Mouse (Mus musculus) midbrain, embryonic 10.5 days (tissue): ENCODE results near the gene Setd2. TPM values are rescaled to one million over a fixed set of nuclear protein-coding genes. Genes with fewer than 3 reads are reported as not detected.

Experiments
- DNase-seq: peaks from one replicate; pipeline ENCODE4 v3.0.0-alpha.2; 2017; ENCODE audit warnings: low spot score
- H3K27ac ChIP-seq: fragments of 300-500 bp; sonication (generic); replicated peaks from 2 replicates; pipeline ENCODE4 v1.5.1; 2016; ENCODE audit warnings: mild to moderate bottlenecking
- H3K27me3 ChIP-seq: fragments of 300-500 bp; sonication (generic); 2 replicates; pipeline ENCODE4 v1.6.1; 2016; ENCODE audit warnings: low read depth, mild to moderate bottlenecking; ENCODE audit not compliant: poor library complexity, severe bottlenecking
- H3K36me3 ChIP-seq: fragments of 300-500 bp; sonication (generic); 2 replicates; pipeline ENCODE4 v1.6.1; 2016; ENCODE audit warnings: mild to moderate bottlenecking, moderate library complexity
- H3K4me1 ChIP-seq: fragments of 300-500 bp; sonication (generic); 2 replicates; pipeline ENCODE4 v1.6.1; 2016
- H3K4me3 ChIP-seq: fragments of 300-500 bp; sonication (generic); 2 replicates; pipeline ENCODE4 v1.5.1; 2016; ENCODE audit warnings: mild to moderate bottlenecking, moderate library complexity
- H3K9me3 ChIP-seq: fragments of 300-500 bp; sonication (generic); replicated peaks from 2 replicates; pipeline ENCODE4 v1.6.1; 2016; ENCODE audit warnings: mild to moderate bottlenecking
- WGBS: fragments of 180-500 bp; shearing (Covaris S2); methylation state at CpG from one replicate; pipeline ENCODE4 v1.1.7; 2016; 5-methylcytosine and 5-hydroxymethylcytosine counted together
- polyA plus RNA-seq: library from polyadenylated mRNA; unstranded; fragments of >200 nt; fragmentation: Nextera tagmentation; extraction: Ambion mirVana; gene quantifications from 2 replicates; pipeline ENCODE4 v1.2.1, GENCODE M21; 2016

Setd2 gene
- 31.5 and 34.0 TPM in 2 replicates for polyA plus RNA-seq

GRCm38 (mm10) chr9:110532538-110533291 is at the start of gene Setd2:
Gene Setd2, plus strand, starts transcription at chr9:110532597.
- Histone ChIP-seq H3K27me3 (no peaks in the 10 kb centered on the region), H3K9me3 (no peaks in the 10 kb centered on the region), H3K4me3 (peak within 1 kb of the TSS; percentile 78), H3K4me1 (peaks cover 32% of the 10 kb centered on the region), H3K36me3 (peaks cover 22% of the 10 kb centered on the region), H3K27ac (peak within 1 kb of the TSS; percentile 98)
- peak; percentile 82 for DNase-seq
- under 1% methylated on average over 92 of the region's 109 CpGs for WGBS

DNA sequence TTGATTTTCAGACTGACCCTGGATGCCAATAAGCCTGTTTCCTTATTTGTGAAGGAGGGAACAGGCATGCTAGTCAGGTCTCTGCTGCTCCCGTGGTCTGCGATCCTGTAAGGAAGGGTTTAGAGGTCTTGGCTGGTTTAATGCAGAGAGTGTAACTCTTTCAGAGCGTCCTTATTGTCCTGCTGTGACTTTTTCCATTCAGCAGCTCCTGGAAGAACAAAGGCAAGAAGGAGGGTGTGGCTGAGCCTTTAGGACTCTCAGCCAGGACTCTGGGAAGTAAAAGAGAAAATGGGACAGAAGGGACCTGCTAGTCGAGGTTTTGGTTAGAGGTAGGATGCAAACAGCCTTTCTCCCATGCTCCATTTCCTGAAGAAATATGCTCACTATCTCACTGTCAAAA is 43.6 kb upstream of the Setd2 start:
- Histone ChIP-seq H3K4me1 (0 out of 2 replicates have a peak, but pooled peaks cover 4% of the 10 kb centered on the region), H3K9me3 (peaks cover 9% of the 10 kb centered on the region; the same call in 1 of the 2 replicates), H3K4me3 (no peak overlapping the region), H3K27ac (no peak overlapping the region), H3K36me3 (no peaks in the 10 kb centered on the region), H3K27me3 (no peaks in the 10 kb centered on the region)
- DNase-seq, result no peak
- 28% methylated on average over 4 of the region's 4 CpGs for WGBS

- H3K36me3 ChIP-seq, result no peaks in the 10 kb centered on the region
- 71% methylated on average over 5 of the region's 5 CpGs for WGBS
- no peak for DNase-seq
Measured at GRCm38 (mm10) chr9:110490913-110491312, 41.5 kb upstream of the Setd2 start.

DNA sequence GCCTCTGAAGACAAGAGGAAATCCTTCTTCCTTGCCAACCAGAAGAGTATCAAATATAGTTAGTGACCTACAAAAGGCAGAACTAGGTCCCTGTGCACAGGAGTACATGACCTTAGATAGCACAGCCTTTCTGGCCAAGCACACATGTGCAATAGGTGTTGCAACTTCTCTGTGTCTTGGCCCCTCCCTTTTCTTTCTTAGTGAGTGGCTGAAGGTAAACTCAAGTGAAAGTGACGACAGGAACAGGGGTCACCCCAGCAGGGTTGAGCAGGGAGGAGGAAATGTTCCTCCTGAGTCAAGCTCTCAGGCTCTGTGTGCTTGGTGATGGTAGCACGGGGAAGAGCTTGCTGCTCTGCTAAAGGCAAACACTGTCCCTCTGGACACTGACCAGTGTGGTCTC is 6.7 kb upstream of the Setd2 start:
- no peaks in the 10 kb centered on the region for H3K9me3 ChIP-seq
- H3K4me1 ChIP-seq, result peaks cover 3% of the 10 kb centered on the region; the same call in 1 of the 2 replicates
- no peaks in the 10 kb centered on the region for H3K36me3 ChIP-seq
- H3K27me3 ChIP-seq, result no peaks in the 10 kb centered on the region
- no peak for DNase-seq
- H3K4me3 ChIP-seq, result no peak overlapping the region
- 68% methylated on average over 2 of the region's 2 CpGs for WGBS
- no peak overlapping the region for H3K27ac ChIP-seq

More at GRCm38 (mm10) chr9:110490913-110491312, 41.5 kb upstream of the Setd2 start:
- Histone ChIP-seq H3K27me3 (no peaks in the 10 kb centered on the region), H3K4me3 (no peak overlapping the region), H3K9me3 (peaks cover 9% of the 10 kb centered on the region; the same call in 1 of the 2 replicates), H3K27ac (no peak overlapping the region), H3K4me1 (0 out of 2 replicates have a peak, but pooled peaks cover 4% of the 10 kb centered on the region)

DNA sequence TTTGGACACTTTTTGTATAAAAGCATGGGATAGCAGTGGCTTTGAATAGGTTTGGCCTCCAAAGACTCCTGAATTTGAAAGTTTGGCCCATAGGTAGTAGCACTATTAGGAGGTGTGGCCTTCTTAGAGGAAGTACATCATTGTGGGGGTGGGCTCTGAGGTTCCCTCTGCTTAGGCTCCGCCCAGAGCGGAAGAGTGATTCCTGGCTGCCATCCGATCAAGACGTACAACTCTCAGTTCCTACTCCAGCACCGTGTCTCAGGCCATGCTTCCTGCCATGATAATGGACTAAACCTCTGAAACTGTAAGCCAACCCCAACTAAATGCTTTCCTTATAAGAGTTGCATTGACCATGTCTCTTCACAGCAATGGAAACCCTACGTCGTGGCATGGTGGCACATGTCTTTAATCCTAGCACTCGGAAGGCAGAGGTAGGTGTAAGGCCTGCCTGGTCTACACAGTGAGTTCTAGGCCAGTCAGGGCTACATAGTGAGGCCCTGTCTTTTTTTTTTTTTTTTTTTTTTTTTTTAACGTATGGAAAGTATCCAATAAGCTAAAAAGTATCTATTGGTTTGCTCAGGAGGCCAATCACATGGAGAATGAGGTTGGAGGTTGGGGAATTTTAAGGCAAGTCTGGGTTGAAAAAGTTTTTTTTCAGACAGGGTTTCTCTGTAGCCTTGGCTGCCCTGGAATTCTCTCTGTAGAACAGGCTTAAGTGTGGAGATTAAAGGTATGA is 3.2 kb upstream of the Setd2 start:
- Histone ChIP-seq H3K9me3 (no peaks in the 10 kb centered on the region), H3K4me1 (peaks cover 17% of the 10 kb centered on the region), H3K27me3 (no peaks in the 10 kb centered on the region), H3K4me3 (peak overlapping the region; percentile 40), H3K36me3 (no peaks in the 10 kb centered on the region), H3K27ac (no peak overlapping the region)
- 35% methylated on average over 9 of the region's 9 CpGs for WGBS
- peak; percentile 21 for DNase-seq

DNA sequence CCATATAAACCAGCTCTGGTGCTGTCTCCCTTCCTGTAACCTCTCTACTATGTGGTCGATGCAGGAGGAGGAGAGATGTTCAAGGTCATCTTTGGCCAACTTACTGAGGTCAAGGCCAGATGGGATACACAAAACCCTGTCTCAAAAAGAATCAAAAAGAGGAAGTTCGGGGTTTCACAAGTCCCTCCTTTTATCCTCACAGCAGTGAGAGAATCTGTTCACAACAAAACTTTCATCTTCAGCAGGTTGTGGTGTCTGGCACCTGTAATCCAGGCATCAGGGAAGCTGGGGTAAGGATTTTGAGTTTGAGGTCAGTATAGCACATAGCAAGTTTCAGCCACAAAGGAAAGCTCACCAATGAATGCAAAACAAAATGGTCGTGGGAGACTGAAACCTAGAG is 1.7 kb upstream of the Setd2 start:
- 73% methylated on average over 3 of the region's 3 CpGs for whole genome bisulfite sequencing
- H3K4me3 ChIP-seq, result 0 out of 2 replicates have a peak overlapping the region, but pooled peaks have one; percentile 78
- no peak for DNase-seq

GRCm38 (mm10) chr9:110531151-110531791 is 1.1 kb upstream of the Setd2 start:
- DNase-seq, result no peak
- peak overlapping the region; percentile 98 for H3K27ac ChIP-seq
- H3K4me1 ChIP-seq, result peaks cover 32% of the 10 kb centered on the region
- no peaks in the 10 kb centered on the region for H3K9me3 ChIP-seq
- H3K4me3 ChIP-seq, result peak overlapping the region; percentile 78
- no peaks in the 10 kb centered on the region for H3K27me3 ChIP-seq
- peaks cover 8% of the 10 kb centered on the region for H3K36me3 ChIP-seq
- WGBS, result 33% methylated on average over 6 of the region's 6 CpGs

More for the DNA sequence above, 1.7 kb upstream of the Setd2 start:
- H3K4me1 ChIP-seq, result peaks cover 32% of the 10 kb centered on the region
- H3K36me3 ChIP-seq, result peaks cover 2% of the 10 kb centered on the region
- no peaks in the 10 kb centered on the region for H3K9me3 ChIP-seq
- H3K27me3 ChIP-seq, result no peaks in the 10 kb centered on the region
- no peak overlapping the region for H3K27ac ChIP-seq

- peak overlapping the region; percentile 78 for H3K4me3 ChIP-seq
- peak; percentile 97 for DNase-seq
- H3K9me3 ChIP-seq, result no peaks in the 10 kb centered on the region
- H3K27ac ChIP-seq, result peak overlapping the region; percentile 98
- H3K27me3 ChIP-seq, result no peaks in the 10 kb centered on the region
- under 1% methylated on average over 49 of the region's 53 CpGs for WGBS
- H3K4me1 ChIP-seq, result peaks cover 32% of the 10 kb centered on the region
- H3K36me3 ChIP-seq, result peaks cover 16% of the 10 kb centered on the region
Measured at GRCm38 (mm10) chr9:110531914-110532489, 395 bp upstream of the Setd2 start.

DNA sequence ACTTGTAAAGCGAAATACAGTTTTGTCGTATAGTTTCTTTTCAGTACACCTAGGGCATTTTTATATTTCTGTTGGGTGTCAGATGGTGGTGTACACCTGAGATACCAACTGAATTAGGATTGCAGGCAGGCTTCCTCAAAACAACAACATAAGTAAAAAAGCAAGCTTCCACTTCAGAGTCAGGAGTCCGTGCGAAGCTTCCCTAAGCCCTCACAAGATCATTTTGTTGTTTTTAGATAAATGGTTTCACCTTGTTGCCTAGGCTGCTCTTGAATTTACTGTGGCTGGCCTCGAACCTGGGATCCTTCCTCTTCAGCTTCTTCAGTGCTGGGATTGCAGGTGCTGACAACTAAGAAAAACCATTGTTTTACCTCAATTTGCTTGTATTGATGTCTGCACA is 1.2 kb downstream of the Setd2 start:
- no peaks in the 10 kb centered on the region for H3K27me3 ChIP-seq
- no peak for DNase-seq
- H3K27ac ChIP-seq, result peak overlapping the region; percentile 98
- no peaks in the 10 kb centered on the region for H3K9me3 ChIP-seq
- H3K4me1 ChIP-seq, result peaks cover 32% of the 10 kb centered on the region
- peak overlapping the region; percentile 78 for H3K4me3 ChIP-seq
- H3K36me3 ChIP-seq, result peaks cover 31% of the 10 kb centered on the region
- WGBS, result 48% methylated on average over 5 of the region's 5 CpGs

GRCm38 (mm10) chr9:110535114-110535513 is 2.7 kb downstream of the Setd2 start:
- peaks cover 41% of the 10 kb centered on the region for H3K36me3 ChIP-seq

DNA sequence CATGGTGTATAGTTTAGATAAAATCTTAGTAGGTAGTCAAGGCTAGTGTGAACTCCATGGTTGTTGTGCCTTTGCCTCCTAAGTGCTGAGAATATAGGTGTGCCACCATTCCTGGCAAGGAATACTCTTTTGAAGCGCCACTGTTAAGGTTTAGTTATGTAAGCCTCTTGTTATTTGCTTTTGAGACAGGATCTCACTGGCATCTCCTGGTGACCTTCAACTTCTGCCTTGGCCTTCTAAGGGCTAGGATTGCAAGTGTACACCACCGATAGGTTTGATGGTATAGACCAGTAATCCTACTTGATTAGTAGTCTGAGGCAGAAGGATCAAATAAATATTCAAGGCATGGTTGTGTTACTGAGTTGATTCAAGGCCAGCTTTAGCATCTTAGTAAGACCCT is 4.2 kb downstream of the Setd2 start:
- Histone ChIP-seq H3K4me1 (peaks cover 23% of the 10 kb centered on the region), H3K4me3 (no peak overlapping the region), H3K27me3 (no peaks in the 10 kb centered on the region), H3K27ac (no peak overlapping the region), H3K36me3 (peaks cover 43% of the 10 kb centered on the region), H3K9me3 (no peaks in the 10 kb centered on the region)
- 91% methylated on average over 2 of the region's 2 CpGs for WGBS
- no peak for DNase-seq

More at GRCm38 (mm10) chr9:110535114-110535513, 2.7 kb downstream of the Setd2 start:
- Histone ChIP-seq H3K9me3 (no peaks in the 10 kb centered on the region), H3K4me3 (peak overlapping the region; percentile 78; the same call in 1 of the 2 replicates), H3K27me3 (no peaks in the 10 kb centered on the region), H3K27ac (no peak overlapping the region), H3K4me1 (peaks cover 32% of the 10 kb centered on the region)
- WGBS, result 83% methylated on average over 2 of the region's 2 CpGs
- DNase-seq, result no peak

DNA sequence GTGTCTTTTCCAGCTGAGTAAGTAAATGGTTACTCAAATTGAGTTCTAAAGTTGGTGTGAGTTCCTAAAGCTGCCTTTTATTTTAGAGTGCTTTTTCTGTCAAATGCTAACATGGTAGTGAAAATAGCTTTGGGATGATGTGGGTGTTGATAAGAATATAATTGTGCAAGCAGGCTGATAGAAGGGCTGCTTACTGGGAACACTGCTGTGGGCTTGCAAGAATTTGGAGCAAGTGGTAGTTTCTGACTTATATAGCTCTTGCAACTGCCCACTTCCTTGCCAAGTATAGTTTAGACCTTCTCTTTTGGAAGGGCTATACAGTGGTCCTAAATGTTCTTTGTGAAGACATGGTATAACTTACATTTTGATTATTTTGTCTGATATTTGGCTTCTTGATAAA is 6.1 kb downstream of the Setd2 start:
- Histone ChIP-seq H3K4me1 (peaks cover 22% of the 10 kb centered on the region), H3K27me3 (no peaks in the 10 kb centered on the region), H3K4me3 (no peak overlapping the region), H3K9me3 (no peaks in the 10 kb centered on the region), H3K36me3 (peaks cover 47% of the 10 kb centered on the region), H3K27ac (no peak overlapping the region)
- DNase-seq, result no peak
